Mouse (Mus musculus): ENCODE measurements around the gene Irs3. TPM values are rescaled to one million over a fixed set of nuclear protein-coding genes. Genes with fewer than 3 reads are reported as not detected.

Irs3 gene
- polyA plus RNA-seq, 1 experiment from 2014 or later: 0.09 TPM

- Histone ChIP-seq H3K27me3 (replicated peaks; ENCODE audit: control insufficient read depth, insufficient read depth, low read length) (no peaks in the 10 kb centered on the region), H3K36me3 (ENCODE audit: control insufficient read depth, insufficient read depth) (no peaks in the 10 kb centered on the region), H3K9me3 (ENCODE audit: control insufficient read depth, low read length) (no peaks in the 10 kb centered on the region), H3K9ac (replicated peaks; ENCODE audit: low read depth, low read length) (peak within 1 kb of the TSS; percentile 70), H3K27ac (ENCODE audit: low read length) (peak within 1 kb of the TSS; percentile 81), H3K4me3 (replicated peaks; ENCODE audit: low read length) (peak within 1 kb of the TSS; percentile 65), H3K4me1 (replicated peaks; ENCODE audit: control insufficient read depth, insufficient read depth, low read length) (peaks cover 27% of the 10 kb centered on the region), H3K4me2 (ENCODE audit: low read length) (peak within 1 kb of the TSS; percentile 95)
- WGBS: under 1% methylated on average over 41 of the region's 41 CpGs
- peak; percentile 97 for ATAC-seq
Observed at GRCm38 (mm10) chr5:137600619-137601364, 44.7 kb downstream of the Irs3 start, which contains the start of gene Mospd3. Gene Mospd3 (minus strand): TSS chr5:137601058.

- H3K4me3 ChIP-seq (replicated peaks; ENCODE audit: low read length): peak overlapping the region; percentile 65
- H3K27ac ChIP-seq (ENCODE audit: low read length): no peak overlapping the region
- no peaks in the 10 kb centered on the region for H3K27me3 ChIP-seq (replicated peaks; ENCODE audit: control insufficient read depth, insufficient read depth, low read length)
- peak; percentile 22 for ATAC-seq
- 5% methylated on average over 18 of the region's 19 CpGs for WGBS
- no peaks in the 10 kb centered on the region for H3K9me3 ChIP-seq (ENCODE audit: control insufficient read depth, low read length)
- peak overlapping the region; percentile 70 for H3K9ac ChIP-seq (replicated peaks; ENCODE audit: low read depth, low read length)
- H3K4me1 ChIP-seq (replicated peaks; ENCODE audit: control insufficient read depth, insufficient read depth, low read length): peaks cover 27% of the 10 kb centered on the region
- H3K4me2 ChIP-seq (ENCODE audit: low read length): peak overlapping the region; percentile 95
- H3K36me3 ChIP-seq (ENCODE audit: control insufficient read depth, insufficient read depth): no peaks in the 10 kb centered on the region
Observed at GRCm38 (mm10) chr5:137600281-137600618, 45.3 kb downstream of the Irs3 start.

DNA sequence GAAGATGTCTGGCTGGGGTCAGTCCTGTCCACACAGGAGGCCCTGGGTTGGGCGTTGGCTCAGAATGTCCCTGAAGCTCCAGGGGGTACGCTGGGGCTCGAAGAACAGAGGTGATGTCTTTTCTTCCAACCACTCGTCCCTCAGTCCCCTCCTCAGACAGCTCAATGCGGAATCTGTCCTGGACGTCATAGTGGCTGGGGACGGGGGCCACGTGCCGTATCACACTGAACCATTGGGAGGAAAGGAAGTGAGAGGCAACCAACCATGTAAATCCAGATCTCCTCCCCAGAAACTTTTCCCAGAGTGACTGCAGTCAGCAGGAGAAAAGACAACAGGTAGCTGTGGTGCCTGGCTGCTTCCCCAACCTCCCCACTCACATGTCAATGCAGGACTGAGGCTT lies 45.9 kb downstream of the Irs3 start:
- no peak for ATAC-seq
- H3K9me3 ChIP-seq (ENCODE audit: control insufficient read depth, low read length): no peaks in the 10 kb centered on the region
- peaks cover 27% of the 10 kb centered on the region for H3K4me1 ChIP-seq (replicated peaks; ENCODE audit: control insufficient read depth, insufficient read depth, low read length)
- no peaks in the 10 kb centered on the region for H3K27me3 ChIP-seq (replicated peaks; ENCODE audit: control insufficient read depth, insufficient read depth, low read length)
- 68% methylated on average over 9 of the region's 9 CpGs for WGBS
- peak overlapping the region; percentile 95 for H3K4me2 ChIP-seq (ENCODE audit: low read length)
- peak overlapping the region; percentile 65 for H3K4me3 ChIP-seq (replicated peaks; ENCODE audit: low read length)
- no peaks in the 10 kb centered on the region for H3K36me3 ChIP-seq (ENCODE audit: control insufficient read depth, insufficient read depth)
- H3K27ac ChIP-seq (ENCODE audit: low read length): no peak overlapping the region
- peak overlapping the region; percentile 70 for H3K9ac ChIP-seq (replicated peaks; ENCODE audit: low read depth, low read length)

- Histone ChIP-seq H3K9me3 (ENCODE audit: control insufficient read depth, low read length) (no peaks in the 10 kb centered on the region), H3K4me1 (replicated peaks; ENCODE audit: control insufficient read depth, insufficient read depth, low read length) (peaks cover 27% of the 10 kb centered on the region), H3K9ac (replicated peaks; ENCODE audit: low read depth, low read length) (no peak overlapping the region), H3K27ac (ENCODE audit: low read length) (no peak overlapping the region), H3K4me3 (replicated peaks; ENCODE audit: low read length) (no peak overlapping the region), H3K27me3 (replicated peaks; ENCODE audit: control insufficient read depth, insufficient read depth, low read length) (no peaks in the 10 kb centered on the region), H3K36me3 (ENCODE audit: control insufficient read depth, insufficient read depth) (no peaks in the 10 kb centered on the region), H3K4me2 (ENCODE audit: low read length) (no peak overlapping the region)
- no peak for ATAC-seq
- WGBS: 81% methylated on average over 2 of the region's 2 CpGs
Observed at GRCm38 (mm10) chr5:137598100-137598826, 47.3 kb downstream of the Irs3 start.

GRCm38 (mm10) chr5:137597625-137598024 lies 47.9 kb downstream of the Irs3 start:
- 93% methylated on average over 6 of the region's 6 CpGs for WGBS
- H3K4me3 ChIP-seq (replicated peaks; ENCODE audit: low read length): no peak overlapping the region
- no peaks in the 10 kb centered on the region for H3K27me3 ChIP-seq (replicated peaks; ENCODE audit: control insufficient read depth, insufficient read depth, low read length)

GRCm38 (mm10) chr5:137596601-137597261 lies 48.8 kb downstream of the Irs3 start:
- H3K4me2 ChIP-seq (ENCODE audit: low read length): peak overlapping the region; percentile 13; the same call in 1 of the 2 replicates

More at GRCm38 (mm10) chr5:137597625-137598024, 47.9 kb downstream of the Irs3 start:
- Histone ChIP-seq H3K4me2 (ENCODE audit: low read length) (no peak overlapping the region), H3K27ac (ENCODE audit: low read length) (no peak overlapping the region), H3K9me3 (ENCODE audit: control insufficient read depth, low read length) (no peaks in the 10 kb centered on the region), H3K36me3 (ENCODE audit: control insufficient read depth, insufficient read depth) (no peaks in the 10 kb centered on the region), H3K4me1 (replicated peaks; ENCODE audit: control insufficient read depth, insufficient read depth, low read length) (peaks cover 23% of the 10 kb centered on the region), H3K9ac (replicated peaks; ENCODE audit: low read depth, low read length) (no peak overlapping the region)
- no peak for ATAC-seq

DNA sequence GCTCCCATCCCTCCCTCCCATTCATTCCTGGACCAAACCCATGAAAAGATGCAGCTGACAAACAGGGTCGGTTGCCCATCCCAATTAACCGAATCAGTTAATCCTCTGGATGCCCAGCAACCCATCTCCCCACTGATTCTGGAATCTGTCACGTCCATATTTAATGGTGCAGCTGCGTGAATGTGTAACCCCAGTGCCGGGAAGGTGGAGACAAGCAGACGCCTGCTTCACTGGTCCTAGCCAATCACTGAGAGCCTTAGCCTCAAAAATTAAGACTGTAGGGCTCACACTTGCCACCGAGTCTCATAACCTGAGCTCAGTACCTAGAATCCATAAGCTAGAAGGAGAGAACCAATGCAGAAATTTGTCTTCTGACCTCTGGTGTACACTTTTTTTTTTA lies 49.6 kb downstream of the Irs3 start:
- no peak for ATAC-seq
- no peaks in the 10 kb centered on the region for H3K9me3 ChIP-seq (ENCODE audit: control insufficient read depth, low read length)
- 67% methylated on average over 7 of the region's 7 CpGs for WGBS
- H3K4me3 ChIP-seq (replicated peaks; ENCODE audit: low read length): no peak overlapping the region
- H3K4me2 ChIP-seq (ENCODE audit: low read length): no peak overlapping the region
- no peak overlapping the region for H3K9ac ChIP-seq (replicated peaks; ENCODE audit: low read depth, low read length)
- H3K4me1 ChIP-seq (replicated peaks; ENCODE audit: control insufficient read depth, insufficient read depth, low read length): peaks cover 15% of the 10 kb centered on the region
- no peaks in the 10 kb centered on the region for H3K36me3 ChIP-seq (ENCODE audit: control insufficient read depth, insufficient read depth)
- H3K27ac ChIP-seq (ENCODE audit: low read length): no peak overlapping the region
- H3K27me3 ChIP-seq (replicated peaks; ENCODE audit: control insufficient read depth, insufficient read depth, low read length): no peaks in the 10 kb centered on the region

More at GRCm38 (mm10) chr5:137596601-137597261, 48.8 kb downstream of the Irs3 start:
- no peaks in the 10 kb centered on the region for H3K27me3 ChIP-seq (replicated peaks; ENCODE audit: control insufficient read depth, insufficient read depth, low read length)
- no peaks in the 10 kb centered on the region for H3K36me3 ChIP-seq (ENCODE audit: control insufficient read depth, insufficient read depth)
- H3K9me3 ChIP-seq (ENCODE audit: control insufficient read depth, low read length): no peaks in the 10 kb centered on the region
- no peak overlapping the region for H3K4me3 ChIP-seq (replicated peaks; ENCODE audit: low read length)
- ATAC-seq: no peak
- H3K27ac ChIP-seq (ENCODE audit: low read length): no peak overlapping the region
- 0 out of 2 replicates have a peak overlapping the region, but pooled peaks have one; percentile 8 for H3K9ac ChIP-seq (replicated peaks; ENCODE audit: low read depth, low read length)
- H3K4me1 ChIP-seq (replicated peaks; ENCODE audit: control insufficient read depth, insufficient read depth, low read length): peaks cover 17% of the 10 kb centered on the region
- 36% methylated on average over 28 of the region's 30 CpGs for WGBS
